Mouse (Mus musculus): ENCODE data around the gene Kcnk5. TPM values are rescaled to one million over a fixed set of nuclear protein-coding genes. Genes with fewer than 3 reads are reported as not detected.

The Kcnk5 gene
- total and polyA plus RNA-seq, 3 experiments, result 8.7 to 12.5 (median 11.7) TPM

DNA sequence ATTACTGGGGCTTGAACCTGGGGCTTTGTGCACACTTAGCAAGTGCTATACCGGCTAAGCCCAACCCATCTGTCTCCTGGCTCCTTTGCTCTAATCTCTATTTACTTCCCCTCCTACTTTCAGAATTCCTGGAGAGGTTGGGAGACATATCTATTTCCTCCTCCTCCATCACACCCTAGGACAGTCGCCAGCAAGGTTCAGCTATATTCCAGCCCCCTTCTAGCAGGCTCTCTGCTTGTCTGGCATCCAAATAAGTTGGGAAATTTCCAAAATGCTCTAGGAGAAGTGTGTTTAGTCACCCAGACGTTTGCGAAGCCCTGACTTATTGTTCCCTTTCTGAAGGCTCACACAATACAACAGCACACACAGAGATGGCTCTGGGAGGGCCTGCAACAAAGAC lies 78.4 kb downstream of the Kcnk5 start:
- H3K27ac ChIP-seq (ENCODE audit: insufficient read depth, low read depth), result no peak overlapping the region
- in situ Hi-C loops (cut with MboI; ENCODE audit: low pct_ligation_motif_present, low pct_unique_long_range_greater_than_20kb, low sequenced_read_pairs), result no loop called here
- H3K4me1 ChIP-seq (ENCODE audit: control insufficient read depth in 1 of 2, insufficient read depth in 2 of 2), result peaks cover 0 to 3% of the 10 kb centered on the region in 2 experiments; a peak in 1 of 4 replicates
- peaks cover 8% of the 10 kb centered on the region for H3K27me3 ChIP-seq (replicated peaks)
- no peaks in the 10 kb centered on the region for H3K79me2 ChIP-seq (replicated peaks; ENCODE audit: control insufficient read depth, extremely low read depth, insufficient read depth, poor library complexity, severe bottlenecking)
- H3K9ac ChIP-seq (ENCODE audit: insufficient read depth, low read depth), result no peak overlapping the region
- no peak for DNase-seq (ENCODE audit: extremely low read depth)
- H3K4me3 ChIP-seq (replicated peaks in 1 of 3; ENCODE audit: low read depth in 2 of 3, low read length in 2 of 3, poor library complexity in 1 of 3), result no peak overlapping the region
- no peaks in the 10 kb centered on the region for H3K36me3 ChIP-seq (replicated peaks in 1 of 2; ENCODE audit: control insufficient read depth in 1 of 2, insufficient read depth in 1 of 2, low read length in 1 of 2)
- dilution Hi-C loops (cut with MboI; ENCODE audit: extremely low pct_ligation_motif_present, extremely low pct_unique_long_range_greater_than_20kb, low sequenced_read_pairs), result no loop called here
- no peak for TF ChIP-seq CHD1 (IDR thresholded peaks at IDR 0.05; ENCODE audit: low read depth, low read length)
- TF ChIP-seq ZC3H11A (IDR thresholded peaks at IDR 0.05; ENCODE audit: low read depth, low read length), result no peak
- TF ChIP-seq MAFK (IDR thresholded peaks at IDR 0.05; ENCODE audit: insufficient replicate concordance, low read length), result no peak
- no peaks in the 10 kb centered on the region for H3K9me3 ChIP-seq (replicated peaks; ENCODE audit: low read length)
- no peak overlapping the region for H3K4me2 ChIP-seq (ENCODE audit: insufficient read depth, low read depth, poor library complexity, severe bottlenecking)

DNA sequence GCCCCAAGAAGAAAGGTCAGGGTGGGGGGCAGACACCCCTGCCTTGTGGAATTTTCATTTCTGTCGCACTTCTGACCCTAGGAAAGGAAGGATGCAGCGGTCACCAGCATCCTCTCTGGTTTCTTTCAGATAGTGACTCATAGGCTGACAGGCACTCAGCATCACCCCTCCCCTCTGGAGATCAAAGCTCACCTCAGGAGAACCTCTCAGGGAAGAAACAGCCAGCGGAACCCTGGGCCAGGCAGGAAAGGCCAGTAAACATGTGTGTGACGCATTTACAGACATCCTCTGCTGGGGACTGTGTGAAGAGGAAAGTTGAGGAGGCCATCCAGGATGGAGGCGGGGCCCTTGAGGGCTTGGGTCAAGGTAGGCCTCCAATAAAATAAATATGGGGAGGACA lies 83.5 kb downstream of the Kcnk5 start:
- Histone ChIP-seq H3K27me3 (replicated peaks) (peaks cover 40% of the 10 kb centered on the region), H3K4me2 (ENCODE audit: insufficient read depth, low read depth, poor library complexity, severe bottlenecking) (no peak overlapping the region), H3K9me3 (replicated peaks; ENCODE audit: low read length) (peaks cover 3% of the 10 kb centered on the region), H3K27ac (ENCODE audit: insufficient read depth, low read depth) (no peak overlapping the region), H3K4me3 (replicated peaks in 1 of 3; ENCODE audit: low read depth in 2 of 3, low read length in 2 of 3, poor library complexity in 1 of 3) (no peak overlapping the region), H3K36me3 (replicated peaks in 1 of 2; ENCODE audit: control insufficient read depth in 1 of 2, insufficient read depth in 1 of 2, low read length in 1 of 2) (no peaks in the 10 kb centered on the region), H3K4me1 (ENCODE audit: control insufficient read depth in 1 of 2, insufficient read depth in 2 of 2) (no peaks in the 10 kb centered on the region), H3K9ac (ENCODE audit: insufficient read depth, low read depth) (no peak overlapping the region), H3K79me2 (replicated peaks; ENCODE audit: control insufficient read depth, extremely low read depth, insufficient read depth, poor library complexity, severe bottlenecking) (no peaks in the 10 kb centered on the region)
- in situ Hi-C loops (cut with MboI; ENCODE audit: low pct_ligation_motif_present, low pct_unique_long_range_greater_than_20kb, low sequenced_read_pairs) (no loop called here), dilution Hi-C loops (cut with MboI; ENCODE audit: extremely low pct_ligation_motif_present, extremely low pct_unique_long_range_greater_than_20kb, low sequenced_read_pairs) (no loop called here)
- DNase-seq (ENCODE audit: extremely low read depth), result no peak
- TF ChIP-seq ZMIZ1 (IDR thresholded peaks at IDR 0.05; ENCODE audit: low read depth, low read length) (no peak), RAD21 (IDR thresholded peaks at IDR 0.05; ENCODE audit: low read depth, low read length) (no peak), ZC3H11A (IDR thresholded peaks at IDR 0.05; ENCODE audit: low read depth, low read length) (no peak), CHD2 (IDR thresholded peaks at IDR 0.05; ENCODE audit: low read length) (no peak), ZKSCAN1 (IDR thresholded peaks at IDR 0.05; ENCODE audit: borderline replicate concordance, low read depth, low read length) (no peak), CHD1 (IDR thresholded peaks at IDR 0.05; ENCODE audit: low read depth, low read length) (no peak), JUND (conservative IDR thresholded peaks at IDR 0.05; ENCODE audit: low read depth, low read length) (no peak), IRF4 (IDR thresholded peaks at IDR 0.05; ENCODE audit: low read depth, low read length) (no peak), E2F4 (IDR thresholded peaks at IDR 0.05; ENCODE audit: insufficient replicate concordance, low read depth, low read length) (no peak)

DNA sequence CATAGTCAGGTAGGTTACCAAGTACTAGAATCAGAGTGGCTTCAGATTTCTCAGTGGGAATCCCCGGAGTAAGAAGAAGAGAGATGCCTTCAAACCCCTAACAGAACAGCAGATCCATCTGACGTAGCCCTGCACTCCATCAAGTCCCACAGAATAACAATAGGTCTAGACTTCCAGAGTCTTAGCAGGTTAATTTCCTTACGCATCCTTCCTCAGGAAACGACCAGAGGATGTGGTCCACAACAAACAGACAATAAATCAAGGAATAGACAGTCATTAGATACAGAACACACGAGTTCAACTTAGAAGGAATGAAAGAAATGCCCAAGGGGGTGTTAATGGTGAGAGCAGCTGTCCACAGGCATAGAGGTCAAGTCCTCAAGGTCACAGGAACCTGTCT lies 86.7 kb downstream of the Kcnk5 start:
- Histone ChIP-seq H3K9ac (ENCODE audit: insufficient read depth, low read depth) (no peak overlapping the region), H3K36me3 (replicated peaks in 1 of 2; ENCODE audit: control insufficient read depth in 1 of 2, insufficient read depth in 1 of 2, low read length in 1 of 2) (no peaks in the 10 kb centered on the region), H3K4me3 (replicated peaks in 1 of 3; ENCODE audit: low read depth in 2 of 3, low read length in 2 of 3, poor library complexity in 1 of 3) (no peak overlapping the region), H3K9me3 (replicated peaks; ENCODE audit: low read length) (peaks cover 3% of the 10 kb centered on the region), H3K27me3 (replicated peaks) (peaks cover 60% of the 10 kb centered on the region), H3K79me2 (replicated peaks; ENCODE audit: control insufficient read depth, extremely low read depth, insufficient read depth, poor library complexity, severe bottlenecking) (no peaks in the 10 kb centered on the region), H3K4me2 (ENCODE audit: insufficient read depth, low read depth, poor library complexity, severe bottlenecking) (no peak overlapping the region), H3K4me1 (ENCODE audit: control insufficient read depth in 1 of 2, insufficient read depth in 2 of 2) (no peaks in the 10 kb centered on the region), H3K27ac (ENCODE audit: insufficient read depth, low read depth) (no peak overlapping the region)
- no peak for TF ChIP-seq USF2 (conservative IDR thresholded peaks at IDR 0.05; ENCODE audit: low read depth, low read length)
- TF ChIP-seq JUND (conservative IDR thresholded peaks at IDR 0.05; ENCODE audit: low read depth, low read length), result no peak
- no peak for TF ChIP-seq MXI1 (IDR thresholded peaks at IDR 0.05; ENCODE audit: low read depth, low read length)
- TF ChIP-seq RCOR1 (conservative IDR thresholded peaks at IDR 0.05; ENCODE audit: low read depth, low read length), result no peak
- TF ChIP-seq MAFK (IDR thresholded peaks at IDR 0.05; ENCODE audit: insufficient replicate concordance, low read length), result no peak
- TF ChIP-seq ZKSCAN1 (IDR thresholded peaks at IDR 0.05; ENCODE audit: borderline replicate concordance, low read depth, low read length), result no peak
- TF ChIP-seq MEF2A (IDR thresholded peaks at IDR 0.05; ENCODE audit: borderline replicate concordance, low read depth, low read length), result no peak
- TF ChIP-seq USF1 (IDR thresholded peaks at IDR 0.05; ENCODE audit: low read depth, low read length), result no peak
- no peak for TF ChIP-seq CHD2 (IDR thresholded peaks at IDR 0.05; ENCODE audit: low read length)
- no peak for TF ChIP-seq CHD1 (IDR thresholded peaks at IDR 0.05; ENCODE audit: low read depth, low read length)
- TF ChIP-seq NELFE (IDR thresholded peaks at IDR 0.05; ENCODE audit: low read depth, low read length), result no peak
- no peak for TF ChIP-seq RAD21 (IDR thresholded peaks at IDR 0.05; ENCODE audit: low read depth, low read length)
- dilution Hi-C loops (cut with MboI; ENCODE audit: extremely low pct_ligation_motif_present, extremely low pct_unique_long_range_greater_than_20kb, low sequenced_read_pairs) (no loop called here), in situ Hi-C loops (cut with MboI; ENCODE audit: low pct_ligation_motif_present, low pct_unique_long_range_greater_than_20kb, low sequenced_read_pairs) (no loop called here)
- no peak for DNase-seq (ENCODE audit: extremely low read depth)

Data from CH12.LX (cell line).